Mouse (Mus musculus) kidney, embryonic 14.5 days (tissue): ENCODE results near the gene Med4. TPM values are rescaled to one million over a fixed set of nuclear protein-coding genes. Genes with fewer than 3 reads are reported as not detected.
A peak's percentile ranks its signal among the peaks of the same experiment; 100 is the strongest.

Experiments used
- ATAC-seq: fragments of 200-750 bp; cut with Nextera tagmentation; 2 replicates; pipeline ENCODE4 v1.8.0; 2017; ENCODE audit warnings: moderate number of reproducible peaks, mild to moderate bottlenecking, moderate TSS enrichment, moderate library complexity; ENCODE audit not compliant: low FRiP score, low TSS enrichment
- H3K27ac ChIP-seq: fragments of 300-500 bp; sonication (generic); 2 replicates; pipeline ENCODE4 v1.5.1; 2014; ENCODE audit warnings: low read depth, mild to moderate bottlenecking, low read length, moderate library complexity, mixed read lengths
- H3K27me3 ChIP-seq: fragments of 300-500 bp; sonication (generic); 2 replicates; pipeline ENCODE4 v1.6.1; 2014; ENCODE audit warnings: mild to moderate bottlenecking, low read length; ENCODE audit not compliant: control insufficient read depth, insufficient read depth
- H3K36me3 ChIP-seq: fragments of 300-500 bp; sonication (generic); 2 replicates; pipeline ENCODE4 v1.6.1; 2014; ENCODE audit warnings: low read length, mixed read lengths; ENCODE audit not compliant: control insufficient read depth, insufficient read depth
- H3K4me1 ChIP-seq: fragments of 300-500 bp; sonication (generic); 2 replicates; pipeline ENCODE4 v1.6.1; 2014; ENCODE audit warnings: low read length, mixed read lengths; ENCODE audit not compliant: control insufficient read depth, insufficient read depth
- H3K4me2 ChIP-seq: fragments of 300-500 bp; sonication (generic); replicated peaks from 2 replicates; pipeline ENCODE4 v1.6.1; 2014; ENCODE audit warnings: low read depth, mild to moderate bottlenecking, low read length
- H3K4me3 ChIP-seq: fragments of 300-500 bp; sonication (generic); 2 replicates; pipeline ENCODE4 v1.5.1; 2014; ENCODE audit warnings: mild to moderate bottlenecking, low read length
- H3K9ac ChIP-seq: fragments of 300-500 bp; sonication (generic); 2 replicates; pipeline ENCODE4 v1.6.1; 2014; ENCODE audit warnings: low read depth, mild to moderate bottlenecking, low read length, moderate library complexity
- H3K9me3 ChIP-seq: fragments of 300-500 bp; sonication (generic); 2 replicates; pipeline ENCODE4 v1.6.1; 2016; ENCODE audit warnings: low read length; ENCODE audit not compliant: control insufficient read depth
- WGBS: fragments of 180-500 bp; shearing (Covaris S2); extraction: QIAGEN DNeasy Blood & Tissue Kit; methylation state at CpG from one replicate; pipeline ENCODE4 v1.1.7; 2014; 5-methylcytosine and 5-hydroxymethylcytosine counted together
- polyA plus RNA-seq: library from polyadenylated mRNA; unstranded; fragments of >200 nt; fragmentation: Nextera tagmentation; extraction: Ambion mirVana; gene quantifications from 2 replicates; pipeline ENCODE4 v1.2.1, GENCODE M21; 2014

Gene Med4
- polyA plus RNA-seq, 1 experiment from 2014 or later: 90.6 TPM

GRCm38 (mm10) chr14:73547034-73547433 lies 37.2 kb downstream of the Med4 start:
- 66% methylated on average over 4 of the region's 4 CpGs for WGBS
- no peak overlapping the region for H3K27ac ChIP-seq
- ATAC-seq: no peak
- no peaks in the 10 kb centered on the region for H3K36me3 ChIP-seq
- no peak overlapping the region for H3K4me2 ChIP-seq
- no peaks in the 10 kb centered on the region for H3K9me3 ChIP-seq
- H3K9ac ChIP-seq: no peak overlapping the region
- H3K27me3 ChIP-seq: no peaks in the 10 kb centered on the region
- H3K4me1 ChIP-seq: no peaks in the 10 kb centered on the region
- H3K4me3 ChIP-seq: no peak overlapping the region

- Histone ChIP-seq H3K4me2 (no peak within 1 kb of the TSS), H3K4me3 (no peak within 1 kb of the TSS), H3K9ac (no peak within 1 kb of the TSS), H3K36me3 (no peaks in the 10 kb centered on the region), H3K27ac (no peak within 1 kb of the TSS), H3K27me3 (no peaks in the 10 kb centered on the region), H3K4me1 (no peaks in the 10 kb centered on the region), H3K9me3 (no peaks in the 10 kb centered on the region)
- WGBS: 90% methylated on average over 3 of the region's 3 CpGs
- ATAC-seq: no peak
Observed at GRCm38 (mm10) chr14:73548051-73548450, 38.2 kb downstream of the Med4 start, which contains the start of gene Nudt15. Gene Nudt15 (minus strand): TSS chr14:73548242.

- no peak overlapping the region for H3K4me2 ChIP-seq
- WGBS: 70% methylated on average over 3 of the region's 3 CpGs
- no peak overlapping the region for H3K4me3 ChIP-seq
- ATAC-seq: no peak
- H3K4me1 ChIP-seq: peaks cover 9% of the 10 kb centered on the region
- no peak overlapping the region for H3K9ac ChIP-seq
- no peak overlapping the region for H3K27ac ChIP-seq
- no peaks in the 10 kb centered on the region; the same call in 1 of the 2 replicates for H3K36me3 ChIP-seq
- no peaks in the 10 kb centered on the region for H3K27me3 ChIP-seq
- H3K9me3 ChIP-seq: no peaks in the 10 kb centered on the region
Observed at GRCm38 (mm10) chr14:73550291-73550690, 40.5 kb downstream of the Med4 start.

GRCm38 (mm10) chr14:73550732-73551131 lies 40.9 kb downstream of the Med4 start:
- whole genome bisulfite sequencing: 52% methylated on average over 8 of the region's 8 CpGs
- H3K36me3 ChIP-seq: no peaks in the 10 kb centered on the region; the same call in 1 of the 2 replicates
- H3K27ac ChIP-seq: no peak overlapping the region
- H3K4me2 ChIP-seq: no peak overlapping the region
- H3K9me3 ChIP-seq: no peaks in the 10 kb centered on the region
- ATAC-seq: no peak
- H3K4me3 ChIP-seq: no peak overlapping the region
- H3K9ac ChIP-seq: no peak overlapping the region
- no peaks in the 10 kb centered on the region for H3K27me3 ChIP-seq
- H3K4me1 ChIP-seq: peaks cover 9% of the 10 kb centered on the region

GRCm38 (mm10) chr14:73551164-73551563 lies 41.3 kb downstream of the Med4 start:
- no peak overlapping the region for H3K4me3 ChIP-seq
- H3K36me3 ChIP-seq: no peaks in the 10 kb centered on the region; the same call in 1 of the 2 replicates
- no peak for ATAC-seq
- H3K27me3 ChIP-seq: no peaks in the 10 kb centered on the region
- H3K9ac ChIP-seq: no peak overlapping the region
- 85% methylated on average over 6 of the region's 6 CpGs for WGBS
- H3K4me2 ChIP-seq: no peak overlapping the region
- H3K27ac ChIP-seq: no peak overlapping the region
- peaks cover 9% of the 10 kb centered on the region for H3K4me1 ChIP-seq
- no peaks in the 10 kb centered on the region for H3K9me3 ChIP-seq

GRCm38 (mm10) chr14:73552341-73553121 lies 42.7 kb downstream of the Med4 start:
- H3K4me1 ChIP-seq: peaks cover 9% of the 10 kb centered on the region
- peak overlapping the region; percentile 55 for H3K27ac ChIP-seq
- 4% methylated on average over 61 of the region's 61 CpGs for WGBS
- no peaks in the 10 kb centered on the region for H3K27me3 ChIP-seq
- peak overlapping the region; percentile 98 for H3K4me3 ChIP-seq
- H3K9ac ChIP-seq: peak overlapping the region; percentile 98
- H3K4me2 ChIP-seq: peak overlapping the region; percentile 76
- peak; percentile 96 for ATAC-seq
- no peaks in the 10 kb centered on the region; the same call in 1 of the 2 replicates for H3K36me3 ChIP-seq
- H3K9me3 ChIP-seq: no peaks in the 10 kb centered on the region

- Histone ChIP-seq H3K27ac (peak overlapping the region; percentile 55), H3K27me3 (no peaks in the 10 kb centered on the region), H3K4me2 (peak overlapping the region; percentile 76), H3K9me3 (no peaks in the 10 kb centered on the region), H3K36me3 (no peaks in the 10 kb centered on the region; the same call in 1 of the 2 replicates), H3K9ac (peak overlapping the region; percentile 98), H3K4me3 (peak overlapping the region; percentile 98), H3K4me1 (peaks cover 9% of the 10 kb centered on the region)
- 0% methylated on average over 10 of the region's 10 CpGs for WGBS
- ATAC-seq: peak; percentile 37; the same call in 1 of the 2 replicates
Observed at GRCm38 (mm10) chr14:73553122-73553696, 43.4 kb downstream of the Med4 start.
